Mouse (Mus musculus): ENCODE results near the gene Stat1. TPM values are rescaled to one million over a fixed set of nuclear protein-coding genes. Genes with fewer than 3 reads are reported as not detected.

Gene Stat1
- polyA plus RNA-seq (2012; rRNA removed): 7.8 and 9.0 TPM in 2 replicates

GRCm38 (mm10) chr1:52118860-52119591, at the start of gene Stat1:
TSS of gene Stat1 (plus strand) at chr1:52119440.
- TF ChIP-seq POLR2A (IDR thresholded peaks at IDR 0.05; ENCODE audit: borderline replicate concordance, extremely low read depth, insufficient read depth, insufficient read length, poor library complexity, severe bottlenecking) (peak; percentile 13; the same call in 1 of the 2 replicates), CTCF (IDR thresholded peaks at IDR 0.05; ENCODE audit: borderline replicate concordance, extremely low read depth, insufficient read depth, insufficient read length) (no peak)
- peak; percentile 96 for DNase-seq (ENCODE audit: low read depth)

GRCm38 (mm10) chr1:52079724-52080367, 39.4 kb upstream of the Stat1 start:
- TF ChIP-seq CTCF (IDR thresholded peaks at IDR 0.05; ENCODE audit: borderline replicate concordance, extremely low read depth, insufficient read depth, insufficient read length) (no peak), POLR2A (IDR thresholded peaks at IDR 0.05; ENCODE audit: borderline replicate concordance, extremely low read depth, insufficient read depth, insufficient read length, poor library complexity, severe bottlenecking) (no peak)
- peak; percentile 95 for DNase-seq (ENCODE audit: low read depth)

GRCm38 (mm10) chr1:52080375-52080774, 38.9 kb upstream of the Stat1 start:
- TF ChIP-seq CTCF (IDR thresholded peaks at IDR 0.05; ENCODE audit: borderline replicate concordance, extremely low read depth, insufficient read depth, insufficient read length) (no peak), POLR2A (IDR thresholded peaks at IDR 0.05; ENCODE audit: borderline replicate concordance, extremely low read depth, insufficient read depth, insufficient read length, poor library complexity, severe bottlenecking) (no peak)
- peak; percentile 67 for DNase-seq (ENCODE audit: low read depth)

- TF ChIP-seq CTCF (IDR thresholded peaks at IDR 0.05; ENCODE audit: borderline replicate concordance, extremely low read depth, insufficient read depth, insufficient read length) (no peak), POLR2A (IDR thresholded peaks at IDR 0.05; ENCODE audit: borderline replicate concordance, extremely low read depth, insufficient read depth, insufficient read length, poor library complexity, severe bottlenecking) (no peak)
- DNase-seq (ENCODE audit: low read depth): peak; percentile 59
Measured at GRCm38 (mm10) chr1:52086236-52086635, 33.0 kb upstream of the Stat1 start.

GRCm38 (mm10) chr1:52087128-52087527, 32.1 kb upstream of the Stat1 start:
- TF ChIP-seq POLR2A (IDR thresholded peaks at IDR 0.05; ENCODE audit: borderline replicate concordance, extremely low read depth, insufficient read depth, insufficient read length, poor library complexity, severe bottlenecking) (no peak), CTCF (IDR thresholded peaks at IDR 0.05; ENCODE audit: borderline replicate concordance, extremely low read depth, insufficient read depth, insufficient read length) (no peak)
- no peak for DNase-seq (ENCODE audit: low read depth)

- TF ChIP-seq POLR2A (IDR thresholded peaks at IDR 0.05; ENCODE audit: borderline replicate concordance, extremely low read depth, insufficient read depth, insufficient read length, poor library complexity, severe bottlenecking) (no peak), CTCF (IDR thresholded peaks at IDR 0.05; ENCODE audit: borderline replicate concordance, extremely low read depth, insufficient read depth, insufficient read length) (no peak)
- no peak for DNase-seq (ENCODE audit: low read depth)
Measured at GRCm38 (mm10) chr1:52088634-52089033, 30.6 kb upstream of the Stat1 start.

- DNase-seq (ENCODE audit: low read depth): peak; percentile 80
- TF ChIP-seq POLR2A (IDR thresholded peaks at IDR 0.05; ENCODE audit: borderline replicate concordance, extremely low read depth, insufficient read depth, insufficient read length, poor library complexity, severe bottlenecking) (no peak), CTCF (IDR thresholded peaks at IDR 0.05; ENCODE audit: borderline replicate concordance, extremely low read depth, insufficient read depth, insufficient read length) (peak; percentile 52; the same call in 1 of the 2 replicates)
Measured at GRCm38 (mm10) chr1:52098618-52099232, 20.5 kb upstream of the Stat1 start.

- DNase-seq (ENCODE audit: low read depth): no peak
- TF ChIP-seq POLR2A (IDR thresholded peaks at IDR 0.05; ENCODE audit: borderline replicate concordance, extremely low read depth, insufficient read depth, insufficient read length, poor library complexity, severe bottlenecking) (no peak), CTCF (IDR thresholded peaks at IDR 0.05; ENCODE audit: borderline replicate concordance, extremely low read depth, insufficient read depth, insufficient read length) (peak; percentile 26; the same call in 1 of the 2 replicates)
Measured at GRCm38 (mm10) chr1:52100496-52100895, 18.7 kb upstream of the Stat1 start.

GRCm38 (mm10) chr1:52102795-52103194, 16.4 kb upstream of the Stat1 start:
- TF ChIP-seq CTCF (IDR thresholded peaks at IDR 0.05; ENCODE audit: borderline replicate concordance, extremely low read depth, insufficient read depth, insufficient read length) (no peak), POLR2A (IDR thresholded peaks at IDR 0.05; ENCODE audit: borderline replicate concordance, extremely low read depth, insufficient read depth, insufficient read length, poor library complexity, severe bottlenecking) (no peak)
- no peak for DNase-seq (ENCODE audit: low read depth)

- TF ChIP-seq POLR2A (IDR thresholded peaks at IDR 0.05; ENCODE audit: borderline replicate concordance, extremely low read depth, insufficient read depth, insufficient read length, poor library complexity, severe bottlenecking) (no peak), CTCF (IDR thresholded peaks at IDR 0.05; ENCODE audit: borderline replicate concordance, extremely low read depth, insufficient read depth, insufficient read length) (no peak)
- DNase-seq (ENCODE audit: low read depth): no peak
Measured at GRCm38 (mm10) chr1:52107206-52107605, 12.0 kb upstream of the Stat1 start.

GRCm38 (mm10) chr1:52111217-52111616, 8.0 kb upstream of the Stat1 start:
- no peak for TF ChIP-seq CTCF (IDR thresholded peaks at IDR 0.05; ENCODE audit: borderline replicate concordance, extremely low read depth, insufficient read depth, insufficient read length)
- no peak for TF ChIP-seq POLR2A (IDR thresholded peaks at IDR 0.05; ENCODE audit: borderline replicate concordance, extremely low read depth, insufficient read depth, insufficient read length, poor library complexity, severe bottlenecking)
- no peak for DNase-seq (ENCODE audit: low read depth)

All from brain, embryonic 14.5 days (tissue).